Mouse (Mus musculus): ENCODE results near the gene Tgfbr1. TPM values are rescaled to one million over a fixed set of nuclear protein-coding genes. Genes with fewer than 3 reads are reported as not detected.

Tgfbr1 gene
- polyA plus RNA-seq, 1 experiment from 2014 or later = 62.5 TPM

DNA sequence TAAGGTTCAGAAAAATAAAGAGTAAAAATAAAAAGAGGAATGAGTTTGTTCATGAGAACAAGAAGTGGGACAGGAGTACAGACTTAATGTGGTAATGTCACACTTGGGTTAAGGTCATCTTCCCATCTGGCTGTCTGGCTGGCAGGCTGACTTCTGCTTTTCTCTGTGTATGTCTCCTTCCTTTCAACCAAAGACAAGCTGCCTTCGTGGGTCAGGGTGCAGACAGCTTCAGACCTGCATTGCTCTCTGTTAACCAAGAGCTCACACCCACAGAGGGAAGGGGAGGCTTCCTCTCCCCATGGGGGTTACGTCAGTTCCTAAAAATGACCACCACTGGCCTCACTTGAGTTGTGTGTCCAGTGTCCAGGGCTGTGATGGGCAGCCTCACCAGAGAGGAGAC, 37.6 kb upstream of the Tgfbr1 start:
- WGBS = 73% methylated on average over 2 of the region's 2 CpGs
- ATAC-seq (ENCODE audit: low FRiP score, low TSS enrichment) = no peak
- no peaks in the 10 kb centered on the region for H3K27me3 ChIP-seq (ENCODE audit: control insufficient read depth, insufficient read depth, low read length)

DNA sequence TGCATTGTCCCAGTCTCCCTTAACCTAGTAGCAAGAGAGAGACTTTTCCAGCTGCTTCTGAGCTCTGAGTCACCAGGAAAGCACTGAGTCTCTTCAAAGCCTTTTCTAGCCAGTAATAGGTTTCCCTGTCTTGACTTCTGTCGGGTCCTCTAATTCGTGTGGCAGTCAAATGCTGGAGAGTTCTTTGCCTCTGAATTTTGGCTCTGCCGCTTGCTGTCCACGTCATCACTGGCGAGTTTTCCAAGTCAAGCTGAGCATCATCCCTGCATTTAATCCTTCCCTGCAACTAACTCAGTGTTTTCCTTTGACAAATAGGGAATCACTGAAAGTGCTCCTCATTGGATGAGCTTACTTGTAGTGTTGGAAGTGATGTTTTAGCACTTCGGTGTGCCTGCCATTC, 36.6 kb upstream of the Tgfbr1 start:
- H3K4me2 ChIP-seq (replicated peaks; ENCODE audit: low read depth, low read length) = no peak overlapping the region
- no peaks in the 10 kb centered on the region for H3K36me3 ChIP-seq (ENCODE audit: control insufficient read depth, insufficient read depth, low read length)
- WGBS = 71% methylated on average over 6 of the region's 6 CpGs
- H3K4me1 ChIP-seq (ENCODE audit: control insufficient read depth, insufficient read depth, low read length) = no peaks in the 10 kb centered on the region
- ATAC-seq (ENCODE audit: low FRiP score, low TSS enrichment) = no peak
- no peak overlapping the region for H3K9ac ChIP-seq (ENCODE audit: low read depth, low read length)
- H3K9me3 ChIP-seq (ENCODE audit: control insufficient read depth, low read length) = no peaks in the 10 kb centered on the region
- H3K27me3 ChIP-seq (ENCODE audit: control insufficient read depth, insufficient read depth, low read length) = no peaks in the 10 kb centered on the region
- H3K4me3 ChIP-seq (ENCODE audit: low read length) = no peak overlapping the region
- no peak overlapping the region for H3K27ac ChIP-seq (ENCODE audit: low read depth, low read length)

More for the DNA sequence above, 37.6 kb upstream of the Tgfbr1 start:
- H3K4me2 ChIP-seq (replicated peaks; ENCODE audit: low read depth, low read length) = no peak overlapping the region
- no peak overlapping the region for H3K9ac ChIP-seq (ENCODE audit: low read depth, low read length)
- H3K27ac ChIP-seq (ENCODE audit: low read depth, low read length) = no peak overlapping the region
- H3K4me1 ChIP-seq (ENCODE audit: control insufficient read depth, insufficient read depth, low read length) = no peaks in the 10 kb centered on the region
- H3K36me3 ChIP-seq (ENCODE audit: control insufficient read depth, insufficient read depth, low read length) = no peaks in the 10 kb centered on the region
- H3K9me3 ChIP-seq (ENCODE audit: control insufficient read depth, low read length) = no peaks in the 10 kb centered on the region
- no peak overlapping the region for H3K4me3 ChIP-seq (ENCODE audit: low read length)

DNA sequence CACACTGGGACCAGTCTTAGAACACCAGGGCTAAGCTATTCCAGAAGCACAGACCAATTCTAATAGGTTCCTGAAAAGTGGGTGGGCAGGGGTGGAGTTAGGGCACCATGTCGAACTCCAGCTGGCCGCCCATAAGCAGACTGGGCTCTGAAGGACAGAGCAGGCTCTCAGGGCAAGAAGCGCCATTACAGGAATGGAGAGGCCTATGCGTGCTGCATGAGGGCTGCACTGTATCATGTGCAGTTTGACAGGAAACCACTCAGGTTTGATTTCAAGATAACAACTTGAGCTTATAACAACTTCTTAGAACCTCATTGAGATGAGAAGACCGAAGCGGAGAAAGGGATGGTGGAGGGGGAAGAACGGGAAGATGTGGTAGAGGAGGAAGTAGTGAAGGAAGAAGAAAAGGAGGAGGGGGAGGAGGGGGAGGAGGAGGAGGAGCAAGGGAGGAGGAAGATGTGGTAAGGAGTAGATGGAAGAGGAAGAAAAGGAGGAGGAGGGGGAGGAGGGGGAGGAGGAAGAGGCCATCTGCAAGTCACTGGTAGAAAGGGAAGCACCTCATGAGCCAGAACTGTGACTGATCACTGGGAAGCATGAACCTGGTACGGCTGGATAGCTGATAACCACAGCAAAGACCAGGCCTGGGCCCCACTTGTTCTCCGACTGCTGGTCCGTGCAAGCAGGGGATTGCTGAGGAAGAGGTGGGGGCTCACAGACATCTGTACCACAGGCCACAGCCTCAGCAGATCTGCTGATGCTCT, 33.3 kb upstream of the Tgfbr1 start:
- 78% methylated on average over 10 of the region's 10 CpGs for WGBS
- H3K4me1 ChIP-seq (ENCODE audit: control insufficient read depth, insufficient read depth, low read length) = no peaks in the 10 kb centered on the region
- H3K27me3 ChIP-seq (ENCODE audit: control insufficient read depth, insufficient read depth, low read length) = no peaks in the 10 kb centered on the region
- ATAC-seq (ENCODE audit: low FRiP score, low TSS enrichment) = no peak
- no peaks in the 10 kb centered on the region for H3K9me3 ChIP-seq (ENCODE audit: control insufficient read depth, low read length)
- no peaks in the 10 kb centered on the region for H3K36me3 ChIP-seq (ENCODE audit: control insufficient read depth, insufficient read depth, low read length)
- H3K4me3 ChIP-seq (ENCODE audit: low read length) = no peak overlapping the region
- H3K4me2 ChIP-seq (replicated peaks; ENCODE audit: low read depth, low read length) = no peak overlapping the region
- H3K9ac ChIP-seq (ENCODE audit: low read depth, low read length) = no peak overlapping the region
- H3K27ac ChIP-seq (ENCODE audit: low read depth, low read length) = no peak overlapping the region

GRCm38 (mm10) chr4:47322315-47322714, 30.7 kb upstream of the Tgfbr1 start:
- WGBS = 73% methylated on average over 3 of the region's 3 CpGs
- Histone ChIP-seq H3K9ac (ENCODE audit: low read depth, low read length) (no peak overlapping the region), H3K4me3 (ENCODE audit: low read length) (no peak overlapping the region), H3K27ac (ENCODE audit: low read depth, low read length) (no peak overlapping the region), H3K4me1 (ENCODE audit: control insufficient read depth, insufficient read depth, low read length) (no peaks in the 10 kb centered on the region), H3K9me3 (ENCODE audit: control insufficient read depth, low read length) (no peaks in the 10 kb centered on the region), H3K4me2 (replicated peaks; ENCODE audit: low read depth, low read length) (no peak overlapping the region), H3K36me3 (ENCODE audit: control insufficient read depth, insufficient read depth, low read length) (no peaks in the 10 kb centered on the region), H3K27me3 (ENCODE audit: control insufficient read depth, insufficient read depth, low read length) (no peaks in the 10 kb centered on the region)
- no peak for ATAC-seq (ENCODE audit: low FRiP score, low TSS enrichment)

- Histone ChIP-seq H3K9ac (ENCODE audit: low read depth, low read length) (no peak overlapping the region), H3K4me1 (ENCODE audit: control insufficient read depth, insufficient read depth, low read length) (no peaks in the 10 kb centered on the region), H3K4me3 (ENCODE audit: low read length) (no peak overlapping the region), H3K27me3 (ENCODE audit: control insufficient read depth, insufficient read depth, low read length) (no peaks in the 10 kb centered on the region), H3K9me3 (ENCODE audit: control insufficient read depth, low read length) (no peaks in the 10 kb centered on the region), H3K27ac (ENCODE audit: low read depth, low read length) (no peak overlapping the region), H3K4me2 (replicated peaks; ENCODE audit: low read depth, low read length) (no peak overlapping the region), H3K36me3 (ENCODE audit: control insufficient read depth, insufficient read depth, low read length) (no peaks in the 10 kb centered on the region)
- ATAC-seq (ENCODE audit: low FRiP score, low TSS enrichment) = no peak
- 90% methylated on average over 1 of the region's 1 CpGs for WGBS
These were observed 28.8 kb upstream of the Tgfbr1 start for GRCm38 (mm10) chr4:47324206-47324605.

DNA sequence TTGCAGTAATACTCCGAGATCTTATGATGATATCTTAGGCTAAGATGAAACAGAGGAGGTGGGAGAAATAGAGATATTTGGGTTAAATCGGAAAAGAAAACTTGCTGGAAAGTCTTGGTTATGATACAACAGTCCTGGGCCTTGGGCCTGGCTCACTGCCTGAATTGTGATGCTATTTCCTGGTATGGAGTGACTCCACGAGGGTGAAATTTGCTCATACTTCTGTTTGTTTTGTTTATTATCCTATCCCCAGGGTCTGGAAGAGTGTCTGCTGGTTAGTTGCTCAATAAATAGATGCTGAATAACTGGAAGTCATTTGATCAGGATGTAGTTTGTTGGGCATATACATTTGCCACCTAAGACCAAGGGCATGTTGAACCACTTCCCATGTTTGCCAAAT, 25.2 kb upstream of the Tgfbr1 start:
- WGBS = 80% methylated on average over 3 of the region's 3 CpGs
- Histone ChIP-seq H3K36me3 (ENCODE audit: control insufficient read depth, insufficient read depth, low read length) (no peaks in the 10 kb centered on the region), H3K4me2 (replicated peaks; ENCODE audit: low read depth, low read length) (no peak overlapping the region), H3K27me3 (ENCODE audit: control insufficient read depth, insufficient read depth, low read length) (no peaks in the 10 kb centered on the region), H3K9ac (ENCODE audit: low read depth, low read length) (no peak overlapping the region), H3K27ac (ENCODE audit: low read depth, low read length) (no peak overlapping the region), H3K4me3 (ENCODE audit: low read length) (no peak overlapping the region), H3K4me1 (ENCODE audit: control insufficient read depth, insufficient read depth, low read length) (no peaks in the 10 kb centered on the region), H3K9me3 (ENCODE audit: control insufficient read depth, low read length) (no peaks in the 10 kb centered on the region)
- ATAC-seq (ENCODE audit: low FRiP score, low TSS enrichment) = no peak

DNA sequence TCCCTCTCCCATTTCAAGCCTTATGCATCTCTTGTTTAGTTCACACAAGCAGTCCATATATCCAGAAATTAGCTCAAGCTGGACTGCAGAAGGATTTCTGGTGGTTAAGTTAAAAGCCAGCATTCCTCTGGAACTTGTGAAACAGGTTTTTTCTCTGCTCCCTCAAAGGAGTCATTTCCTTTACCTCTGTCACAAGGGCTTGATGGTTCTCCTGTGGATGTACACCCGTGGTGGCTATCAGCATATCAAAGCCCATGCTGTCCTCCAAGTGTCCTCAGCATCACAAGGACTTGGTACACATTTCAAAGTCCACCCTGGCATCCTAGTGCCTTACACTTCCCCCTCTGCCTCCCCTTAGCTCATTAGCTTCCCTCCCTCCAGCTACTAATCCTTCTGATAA, 23.7 kb upstream of the Tgfbr1 start:
- Histone ChIP-seq H3K4me2 (replicated peaks; ENCODE audit: low read depth, low read length) (no peak overlapping the region), H3K4me1 (ENCODE audit: control insufficient read depth, insufficient read depth, low read length) (no peaks in the 10 kb centered on the region), H3K27me3 (ENCODE audit: control insufficient read depth, insufficient read depth, low read length) (no peaks in the 10 kb centered on the region), H3K9ac (ENCODE audit: low read depth, low read length) (no peak overlapping the region), H3K36me3 (ENCODE audit: control insufficient read depth, insufficient read depth, low read length) (no peaks in the 10 kb centered on the region), H3K4me3 (ENCODE audit: low read length) (no peak overlapping the region), H3K27ac (ENCODE audit: low read depth, low read length) (no peak overlapping the region), H3K9me3 (ENCODE audit: control insufficient read depth, low read length) (no peaks in the 10 kb centered on the region)
- no peak for ATAC-seq (ENCODE audit: low FRiP score, low TSS enrichment)
- WGBS = 14% methylated on average over 1 of the region's 1 CpGs

GRCm38 (mm10) chr4:47330378-47331052, 22.5 kb upstream of the Tgfbr1 start:
- no peaks in the 10 kb centered on the region for H3K4me1 ChIP-seq (ENCODE audit: control insufficient read depth, insufficient read depth, low read length)
- WGBS = 88% methylated on average over 13 of the region's 13 CpGs
- no peak overlapping the region for H3K9ac ChIP-seq (ENCODE audit: low read depth, low read length)
- H3K9me3 ChIP-seq (ENCODE audit: control insufficient read depth, low read length) = no peaks in the 10 kb centered on the region
- ATAC-seq (ENCODE audit: low FRiP score, low TSS enrichment) = no peak
- H3K27ac ChIP-seq (ENCODE audit: low read depth, low read length) = no peak overlapping the region
- no peak overlapping the region for H3K4me2 ChIP-seq (replicated peaks; ENCODE audit: low read depth, low read length)
- no peaks in the 10 kb centered on the region for H3K27me3 ChIP-seq (ENCODE audit: control insufficient read depth, insufficient read depth, low read length)
- H3K4me3 ChIP-seq (ENCODE audit: low read length) = no peak overlapping the region
- H3K36me3 ChIP-seq (ENCODE audit: control insufficient read depth, insufficient read depth, low read length) = no peaks in the 10 kb centered on the region

DNA sequence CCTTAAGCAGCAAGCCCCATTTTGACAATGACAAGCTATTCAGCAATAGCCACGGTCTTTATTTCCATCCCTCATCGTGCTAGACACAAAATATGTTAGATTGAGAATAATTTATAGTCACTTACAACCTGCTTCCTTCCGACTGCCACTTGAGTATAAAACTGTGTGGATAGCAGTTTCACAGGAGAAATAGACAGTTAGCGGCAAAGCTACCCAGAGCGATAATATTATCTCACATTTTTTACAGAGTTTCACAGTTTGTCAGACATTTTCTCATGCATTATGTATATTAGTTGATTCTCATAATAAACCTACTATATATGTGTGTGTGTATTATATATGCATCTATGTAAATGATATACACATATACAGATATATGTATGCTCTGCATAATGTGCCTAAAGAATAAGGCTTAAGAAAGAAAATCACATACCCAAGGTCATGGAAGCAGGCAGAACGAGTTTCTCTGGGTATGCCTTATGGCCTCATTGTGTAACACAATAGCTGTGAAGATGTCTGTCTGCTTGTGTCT, 20.1 kb upstream of the Tgfbr1 start:
- H3K9ac ChIP-seq (ENCODE audit: low read depth, low read length) = no peak overlapping the region
- no peaks in the 10 kb centered on the region for H3K4me1 ChIP-seq (ENCODE audit: control insufficient read depth, insufficient read depth, low read length)
- 76% methylated on average over 6 of the region's 6 CpGs for WGBS
- ATAC-seq (ENCODE audit: low FRiP score, low TSS enrichment) = no peak
- H3K4me2 ChIP-seq (replicated peaks; ENCODE audit: low read depth, low read length) = no peak overlapping the region
- no peaks in the 10 kb centered on the region for H3K9me3 ChIP-seq (ENCODE audit: control insufficient read depth, low read length)
- H3K36me3 ChIP-seq (ENCODE audit: control insufficient read depth, insufficient read depth, low read length) = no peaks in the 10 kb centered on the region
- no peak overlapping the region for H3K27ac ChIP-seq (ENCODE audit: low read depth, low read length)
- no peak overlapping the region for H3K4me3 ChIP-seq (ENCODE audit: low read length)
- no peaks in the 10 kb centered on the region for H3K27me3 ChIP-seq (ENCODE audit: control insufficient read depth, insufficient read depth, low read length)

Measured in kidney, embryonic 14.5 days (tissue).